Mouse (Mus musculus) MEL (cell line): ENCODE measurements around the gene B3gntl1. TPM values are rescaled to one million over a fixed set of nuclear protein-coding genes. Genes with fewer than 3 reads are reported as not detected.
"Not testable (repeated sequence)": the region's sequence is repeated elsewhere in the genome, so short reads cannot be mapped to it uniquely, and the experiment has no call there.

Experiments
- DNase-seq: peaks from one replicate; pipeline ENCODE4 v3.0.0; 2011; ENCODE audit warnings: low read depth, low spot score
- H3K27ac ChIP-seq: 2 replicates; pipeline ENCODE4 v1.5.1; 2012; ENCODE audit warnings: low read depth, mild to moderate bottlenecking, control low read depth, low read length, moderate library complexity; ENCODE audit not compliant: control insufficient read depth
- H3K27me3 ChIP-seq, 2 experiments: fragments of 150-350 bp in 1 of 2; sonication (generic) in 1 of 2; 2 replicates each; pipeline ENCODE4 v1.6.1; 2012; ENCODE audit warnings: low read length in 2 of 2, mild to moderate bottlenecking in 2 of 2, improper control_type of control experiment in 1 of 2, moderate library complexity in 1 of 2; ENCODE audit not compliant: insufficient read depth in 2 of 2, control insufficient read depth in 1 of 2
- H3K36me3 ChIP-seq, 2 experiments: 2 replicates each; pipeline ENCODE4 v1.6.1; 2012 to 2014; ENCODE audit warnings: low read length in 2 of 2, improper control_type of control experiment in 1 of 2, inconsistent platforms in 1 of 2, mild to moderate bottlenecking in 1 of 2; ENCODE audit not compliant: insufficient read depth in 2 of 2, control insufficient read depth in 1 of 2
- H3K4me1 ChIP-seq, 2 experiments: fragments of 150-350 bp in 1 of 2; sonication (generic) in 1 of 2; 2 replicates each; pipeline ENCODE4 v1.6.1; 2012; ENCODE audit warnings: low read length in 2 of 2, improper control_type of control experiment in 1 of 2, mild to moderate bottlenecking in 1 of 2; ENCODE audit not compliant: insufficient read depth in 2 of 2, control insufficient read depth in 1 of 2
- H3K4me3 ChIP-seq, 2 experiments: fragments of 150-350 bp in 1 of 2; sonication (generic) in 1 of 2; 2 replicates each; pipeline ENCODE4 v1.5.1; 2012; ENCODE audit warnings: low read depth in 2 of 2, low read length in 2 of 2, mild to moderate bottlenecking in 2 of 2, moderate library complexity in 2 of 2, control low read depth in 1 of 2, improper control_type of control experiment in 1 of 2; ENCODE audit not compliant: control insufficient read depth in 1 of 2, insufficient read depth in 1 of 2
- H3K79me2 ChIP-seq: 2 replicates; pipeline ENCODE4 v1.6.1; 2012; ENCODE audit warnings: mild to moderate bottlenecking, low read length, moderate library complexity; ENCODE audit not compliant: control insufficient read depth, poor library complexity, insufficient read depth
- H3K9ac ChIP-seq: 2 replicates; pipeline ENCODE4 v1.6.1; 2012; ENCODE audit warnings: low read depth, mild to moderate bottlenecking, control low read depth, low read length, moderate library complexity; ENCODE audit not compliant: control insufficient read depth, poor library complexity, severe bottlenecking
- H3K9me3 ChIP-seq: fragments of 150-350 bp; sonication (generic); replicated peaks from 2 replicates; pipeline ENCODE4 v1.6.1; 2012; ENCODE audit warnings: mild to moderate bottlenecking, low read length, improper control_type of control experiment, moderate library complexity; ENCODE audit not compliant: insufficient read depth
- CHD1 ChIP-seq: IDR thresholded peaks from 2 replicates; pipeline ENCODE4 v1.6.1; 2012; ENCODE audit warnings: low read depth, mild to moderate bottlenecking, inconsistent platforms, low read length, improper control_type of control experiment
- CHD2 ChIP-seq: IDR thresholded peaks from 2 replicates; pipeline ENCODE4 v1.6.1; 2011; ENCODE audit warnings: low read length, improper control_type of control experiment
- CTCF ChIP-seq, 3 experiments: IDR thresholded peaks in 2 of 3; conservative IDR thresholded peaks in 1 of 3; 2 replicates each; pipeline ENCODE4 v1.5.1; 2011 to 2012; ENCODE audit warnings: low read length in 3 of 3, low read depth in 2 of 3, mild to moderate bottlenecking in 2 of 3, improper control_type of control experiment in 1 of 3, inconsistent platforms in 1 of 3, mixed read lengths in 1 of 3, moderate library complexity in 1 of 3; ENCODE audit not compliant: control insufficient read depth in 1 of 3, insufficient read depth in 1 of 3, poor library complexity in 1 of 3, severe bottlenecking in 1 of 3
- E2F4 ChIP-seq: IDR thresholded peaks from 2 replicates; pipeline ENCODE4 v1.6.1; 2011; ENCODE audit warnings: low read depth, low read length, improper control_type of control experiment, borderline replicate concordance
- GATA1 ChIP-seq: IDR thresholded peaks from 2 replicates; pipeline ENCODE4 v1.6.1; 2011; ENCODE audit warnings: low read depth, low read length, improper control_type of control experiment
- JUND ChIP-seq: IDR thresholded peaks from 2 replicates; pipeline ENCODE4 v1.6.1; 2011; ENCODE audit warnings: low read depth, mild to moderate bottlenecking, improper control_type of control experiment, low read length
- MAX ChIP-seq: IDR thresholded peaks from 2 replicates; pipeline ENCODE4 v1.6.1; 2011; ENCODE audit warnings: low read length, improper control_type of control experiment
- MXI1 ChIP-seq: IDR thresholded peaks from 2 replicates; pipeline ENCODE4 v1.6.1; 2011; ENCODE audit warnings: mild to moderate bottlenecking, low read depth, low read length, improper control_type of control experiment
- MYB ChIP-seq: IDR thresholded peaks from 2 replicates; pipeline ENCODE4 v1.6.1; 2011; ENCODE audit warnings: mild to moderate bottlenecking, low read depth, low read length, improper control_type of control experiment
- MYC ChIP-seq: IDR thresholded peaks from 2 replicates; pipeline ENCODE4 v1.6.1; 2011; ENCODE audit warnings: low read depth, mild to moderate bottlenecking, low read length, improper control_type of control experiment, moderate library complexity
- NELFE ChIP-seq: IDR thresholded peaks from 2 replicates; pipeline ENCODE4 v1.6.1; 2011; ENCODE audit warnings: low read depth, low read length, improper control_type of control experiment
- NRF1 ChIP-seq: IDR thresholded peaks from 2 replicates; pipeline ENCODE4 v1.6.1; 2014; ENCODE audit warnings: low read depth, mild to moderate bottlenecking, inconsistent platforms, low read length, improper control_type of control experiment, moderate library complexity; ENCODE audit not compliant: poor library complexity, insufficient read depth, severe bottlenecking
- POLR2AphosphoS2 ChIP-seq: IDR thresholded peaks from 2 replicates; pipeline ENCODE4 v1.6.1; 2011; ENCODE audit warnings: low read length, improper control_type of control experiment
- RAD21 ChIP-seq: IDR thresholded peaks from 2 replicates; pipeline ENCODE4 v1.6.1; 2011; ENCODE audit warnings: mild to moderate bottlenecking, low read depth, low read length, improper control_type of control experiment
- RCOR1 ChIP-seq: IDR thresholded peaks from 2 replicates; pipeline ENCODE4 v1.6.1; 2012; ENCODE audit warnings: low read depth, mild to moderate bottlenecking, inconsistent platforms, low read length, improper control_type of control experiment
- SMC3 ChIP-seq: IDR thresholded peaks from 2 replicates; pipeline ENCODE4 v1.6.1; 2011; ENCODE audit warnings: low read depth, low read length, improper control_type of control experiment
- TAL1 ChIP-seq: IDR thresholded peaks from 2 replicates; pipeline ENCODE4 v1.6.1; 2012; ENCODE audit warnings: mild to moderate bottlenecking, inconsistent platforms, low read length, moderate library complexity, mixed read lengths
- TCF12 ChIP-seq: IDR thresholded peaks from 2 replicates; pipeline ENCODE4 v1.6.1; 2014; ENCODE audit warnings: low read depth, mild to moderate bottlenecking, inconsistent platforms, low read length, improper control_type of control experiment, moderate library complexity
- USF1 ChIP-seq: IDR thresholded peaks from 2 replicates; pipeline ENCODE4 v1.6.1; 2014; ENCODE audit warnings: low read depth, mild to moderate bottlenecking, inconsistent platforms, low read length, improper control_type of control experiment, moderate library complexity
- USF2 ChIP-seq, 2 experiments: IDR thresholded peaks; 2 replicates each; pipeline ENCODE4 v1.6.1; 2011 to 2012; ENCODE audit warnings: improper control_type of control experiment in 2 of 2, low read length in 2 of 2, borderline replicate concordance in 1 of 2, inconsistent platforms in 1 of 2, low read depth in 1 of 2, mild to moderate bottlenecking in 1 of 2; ENCODE audit not compliant: insufficient read depth in 1 of 2
- ZC3H11A ChIP-seq: IDR thresholded peaks from 2 replicates; pipeline ENCODE4 v1.6.1; 2012; ENCODE audit warnings: low read depth, mild to moderate bottlenecking, inconsistent platforms, low read length, improper control_type of control experiment
- ZMIZ1 ChIP-seq: IDR thresholded peaks from 2 replicates; pipeline ENCODE4 v1.6.1; 2012; ENCODE audit warnings: low read depth, mild to moderate bottlenecking, inconsistent platforms, low read length, improper control_type of control experiment, moderate library complexity
- polyA plus RNA-seq, 2 experiments: library from polyadenylated mRNA; stranded (reverse) in 1 of 2; unstranded in 1 of 2; fragments of >175 nt in 1 of 2; fragments of >200 nt in 1 of 2; gene quantifications; 2 replicates each; pipeline versions ENCODE4 v1.2.1 to v1.2.4; 2012; ENCODE audit warnings: low replicate concordance in 2 of 2, low read depth in 1 of 2; ENCODE audit not compliant: insufficient read length in 2 of 2, insufficient read depth in 1 of 2, missing spikeins in 1 of 2
- total RNA-seq: library from RNA; depleted of rRNA; stranded (reverse); fragments of 300-350 nt; gene quantifications from 2 replicates; pipeline ENCODE4 v1.2.3, GENCODE M21; 2012

Gene B3gntl1
- total and polyA plus RNA-seq, 3 experiments, result 4.7 to 5.6 TPM; not detected in 1

DNA sequence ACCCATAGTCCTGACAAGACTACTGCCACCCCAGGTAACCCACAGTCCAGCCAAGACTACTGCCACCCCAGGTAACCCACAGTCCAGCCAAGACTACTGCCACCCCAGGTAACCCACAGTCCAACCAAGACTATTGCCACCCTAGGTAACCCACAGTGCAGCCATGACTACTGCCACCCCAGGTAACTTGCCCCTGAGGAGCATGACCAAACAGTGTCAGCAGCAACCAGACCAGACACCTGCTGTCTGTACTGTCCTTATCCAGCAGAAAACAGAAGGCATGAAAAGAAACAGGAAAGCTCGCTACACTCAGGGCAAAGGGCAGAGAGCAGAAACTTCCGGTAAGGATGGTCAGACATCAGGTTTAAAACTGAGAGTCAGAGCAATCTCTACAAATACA is 11.8 kb downstream of the B3gntl1 start:
- H3K4me1 ChIP-seq, result peaks cover 3 to 5% of the 10 kb centered on the region in 2 experiments
- no peaks in the 10 kb centered on the region for H3K79me2 ChIP-seq
- H3K27me3 ChIP-seq, result no peaks in the 10 kb centered on the region
- DNase-seq, result no peak
- no peak overlapping the region for H3K4me3 ChIP-seq
- H3K36me3 ChIP-seq, result peaks cover 3% of the 10 kb centered on the region in 2 experiments
- TF ChIP-seq POLR2AphosphoS2 (no peak), MYB (no peak), GATA1 (no peak), CHD1 (no peak)
- no peaks in the 10 kb centered on the region for H3K9me3 ChIP-seq
- H3K9ac ChIP-seq, result no peak overlapping the region
- no peak overlapping the region for H3K27ac ChIP-seq

DNA sequence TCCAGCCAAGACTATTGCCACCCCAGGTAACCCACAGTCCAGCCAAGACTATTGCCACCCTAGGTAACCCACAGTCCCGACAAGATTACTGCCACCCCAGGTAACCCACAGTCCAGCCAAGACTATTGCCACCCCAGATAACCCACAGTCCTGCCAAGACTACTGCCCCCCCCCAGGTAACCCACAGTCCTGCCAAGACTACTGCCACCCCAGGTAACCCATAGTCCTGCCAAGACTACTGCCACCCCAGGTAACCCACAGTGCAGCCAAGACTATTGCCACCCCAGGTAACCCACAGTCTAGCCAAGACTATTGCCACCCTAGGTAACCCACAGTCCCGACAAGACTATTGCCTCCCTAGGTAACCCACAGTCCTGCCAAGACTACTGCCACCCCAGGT is 12.3 kb downstream of the B3gntl1 start:
- H3K9me3 ChIP-seq, H3K4me1 ChIP-seq, H3K27ac ChIP-seq, H3K79me2 ChIP-seq, DNase-seq, H3K9ac ChIP-seq, H3K4me3 ChIP-seq, H3K36me3 ChIP-seq, H3K27me3 ChIP-seq: not testable (repeated sequence)

- H3K27me3 ChIP-seq, result no peaks in the 10 kb centered on the region
- no peak overlapping the region for H3K27ac ChIP-seq
- H3K79me2 ChIP-seq, result no peaks in the 10 kb centered on the region
- H3K4me3 ChIP-seq, result no peak overlapping the region
- no peaks in the 10 kb centered on the region for H3K9me3 ChIP-seq
- H3K9ac ChIP-seq, result no peak overlapping the region
- TF ChIP-seq TAL1, result no peak
- no peak for TF ChIP-seq USF2 (IDR thresholded peaks at IDR 0.05; ENCODE audit: borderline replicate concordance in 1 of 2, insufficient read depth in 1 of 2, low read depth in 1 of 2, low read length in 2 of 2)
- TF ChIP-seq SMC3, result no peak
- TF ChIP-seq CTCF (IDR thresholded peaks at IDR 0.05 in 2 of 3, conservative IDR thresholded peaks at IDR 0.05 in 1 of 3; ENCODE audit: control insufficient read depth in 1 of 3, insufficient read depth in 1 of 3, low read depth in 2 of 3, low read length in 3 of 3, poor library complexity in 1 of 3, severe bottlenecking in 1 of 3), result no peak; a peak in 1 of 6 replicates
- TF ChIP-seq ZMIZ1, result no peak
- no peak for TF ChIP-seq NRF1
- no peak; the same call in 1 of the 2 replicates for TF ChIP-seq RAD21
- no peak for TF ChIP-seq ZC3H11A
- no peak for TF ChIP-seq NELFE
- TF ChIP-seq TCF12, result no peak
- TF ChIP-seq E2F4, result no peak
- TF ChIP-seq CHD2, result no peak
- TF ChIP-seq USF1, result no peak
- TF ChIP-seq JUND, result no peak
- no peak for TF ChIP-seq MYC
- no peak for TF ChIP-seq RCOR1
- no peak for TF ChIP-seq MXI1
- no peak for TF ChIP-seq MAX
- DNase-seq, result no peak
- H3K36me3 ChIP-seq, result peaks cover 0 to 14% of the 10 kb centered on the region in 2 experiments; a peak in 2 of 4 replicates
- H3K4me1 ChIP-seq, result peaks cover 10 to 14% of the 10 kb centered on the region in 2 experiments
Observed at GRCm38 (mm10) chr11:121658151-121658550, 14.8 kb downstream of the B3gntl1 start.
